ENCODE assay signal across 11 mouse cellular contexts in genomic region chr10:122988372-122988771, GRCm38 (mm10).
DNase-seq lines count a peak whose midpoint lies in the region; ATAC-seq and TF ChIP-seq lines count a peak whose summit lies in the region.
"Had no signal": no experiment of that assay in that cellular context is flagged by ENCODE, and none has a peak within 500 bp of the region (broad histone marks: within the 10 kb centered on the region; RNA-seq: fewer than 3 reads in every experiment).

No protein-coding gene starts in this region.

- H3K4me1 ChIP-seq in erythroblast, embryonic 14.5 days (ENCODE audit: control insufficient read depth) = peaks cover 37% of the 10 kb centered on the region
- peaks cover 0 to 7% of the 10 kb centered on the region in 2 experiments; a peak in 2 of 4 replicates for H3K4me1 ChIP-seq in MEL (ENCODE audit: control insufficient read depth in 1 of 2, insufficient read depth in 2 of 2, low read length in 2 of 2)
- H3K4me1 ChIP-seq in limb, embryonic 15.5 days = peaks cover 14% of the 10 kb centered on the region
- peaks cover 16% of the 10 kb centered on the region for H3K4me1 ChIP-seq in forebrain, postnatal 0 days (ENCODE audit: insufficient read depth)

- H3K79me2 ChIP-seq in MEL (ENCODE audit: control insufficient read depth, insufficient read depth, low read length, poor library complexity) = peaks cover 24% of the 10 kb centered on the region

- no peaks in the 10 kb centered on the region for H3K9me3 ChIP-seq in erythroblast, embryonic 14.5 days (ENCODE audit: control insufficient read depth, low read length)
- H3K9me3 ChIP-seq in MEL (replicated peaks; ENCODE audit: insufficient read depth, low read length) = no peaks in the 10 kb centered on the region
- H3K9me3 ChIP-seq in limb, embryonic 15.5 days = no peaks in the 10 kb centered on the region
- no peaks in the 10 kb centered on the region for H3K9me3 ChIP-seq in forebrain, postnatal 0 days (ENCODE audit: low read length)
- H3K9me3 ChIP-seq: hindbrain, embryonic 13.5 days; midbrain, embryonic 15.5 days had no signal

- no peak for DNase-seq in layer of hippocampus, adult 2 months (ENCODE audit: low spot score in 2 of 2)
- DNase-seq in layer of hippocampus, adult 9-10 months (ENCODE audit: low spot score) = no peak
- no peak for DNase-seq in MEL (ENCODE audit: low read depth, low spot score)
- no peak for DNase-seq in cerebellum, postnatal 25 days
- no peak for DNase-seq in forebrain, postnatal 0 days
- DNase-seq: adrenal gland, postnatal 25 days had no signal

- ATAC-seq in erythroblast, adult 5-6 weeks (replicated peaks; ENCODE audit: low FRiP score, poor library complexity, severe bottlenecking) = no peak
- no peak for ATAC-seq in limb, embryonic 15.5 days (ENCODE audit: insufficient number of reproducible peaks, low FRiP score, low TSS enrichment, low read depth)
- ATAC-seq in forebrain, postnatal 0 days = no peak
- ATAC-seq: midbrain, embryonic 15.5 days had no signal

- no peak for TF ChIP-seq EP300 in MEL (IDR thresholded peaks at IDR 0.05; ENCODE audit: low read depth in 1 of 2, low read length in 2 of 2)

- peaks cover 17% of the 10 kb centered on the region for H3K36me3 ChIP-seq in erythroblast, embryonic 14.5 days (ENCODE audit: control insufficient read depth)
- peaks cover 0 to 14% of the 10 kb centered on the region in 2 experiments; a peak in 2 of 4 replicates for H3K36me3 ChIP-seq in MEL (ENCODE audit: control insufficient read depth in 1 of 2, insufficient read depth in 2 of 2, low read length in 2 of 2)
- peaks cover 14% of the 10 kb centered on the region for H3K36me3 ChIP-seq in limb, embryonic 15.5 days
- H3K36me3 ChIP-seq in forebrain, postnatal 0 days (ENCODE audit: insufficient read depth) = 0 out of 2 replicates have a peak, but pooled peaks cover under 1% of the 10 kb centered on the region
- H3K36me3 ChIP-seq: midbrain, embryonic 15.5 days had no signal

- H3K27ac ChIP-seq in layer of hippocampus, adult 2 months = 0 out of 2 replicates have a peak overlapping the region, but pooled peaks have one; percentile 1
- no peak overlapping the region for H3K27ac ChIP-seq in MEL (ENCODE audit: control insufficient read depth, low read depth, low read length)
- peak overlapping the region; percentile 59; the same call in 1 of the 2 replicates for H3K27ac ChIP-seq in limb, embryonic 15.5 days
- H3K27ac ChIP-seq in forebrain, postnatal 0 days (ENCODE audit: low read depth, low read length) = no peak overlapping the region

- H3K27me3 ChIP-seq in erythroblast, embryonic 14.5 days (ENCODE audit: control insufficient read depth) = no peaks in the 10 kb centered on the region
- no peaks in the 10 kb centered on the region for H3K27me3 ChIP-seq in MEL (ENCODE audit: control insufficient read depth in 1 of 2, insufficient read depth in 2 of 2, low read length in 2 of 2)
- no peaks in the 10 kb centered on the region for H3K27me3 ChIP-seq in limb, embryonic 15.5 days
- no peaks in the 10 kb centered on the region for H3K27me3 ChIP-seq in forebrain, postnatal 0 days (ENCODE audit: insufficient read depth, low read length)
- H3K27me3 ChIP-seq: hindbrain, embryonic 13.5 days; midbrain, embryonic 15.5 days had no signal

- no peak for TF ChIP-seq RAD21 in MEL (IDR thresholded peaks at IDR 0.05; ENCODE audit: low read depth, low read length)

- TF ChIP-seq CTCF in layer of hippocampus, adult 2 months (conservative IDR thresholded peaks at IDR 0.05) = no peak
- no peak for TF ChIP-seq CTCF in MEL (IDR thresholded peaks at IDR 0.05 in 2 of 3, conservative IDR thresholded peaks at IDR 0.05 in 1 of 3; ENCODE audit: control insufficient read depth in 1 of 3, insufficient read depth in 1 of 3, low read depth in 2 of 3, low read length in 3 of 3, poor library complexity in 1 of 3, severe bottlenecking in 1 of 3)
- no peak for TF ChIP-seq CTCF in forebrain, postnatal 0 days (IDR thresholded peaks at IDR 0.05; ENCODE audit: low read depth)

- no peak overlapping the region for H3K9ac ChIP-seq in MEL (ENCODE audit: control insufficient read depth, low read depth, low read length, poor library complexity, severe bottlenecking)
- no peak overlapping the region for H3K9ac ChIP-seq in limb, embryonic 15.5 days
- H3K9ac ChIP-seq in forebrain, postnatal 0 days = no peak overlapping the region
- H3K9ac ChIP-seq: midbrain, embryonic 15.5 days had no signal

- 68% methylated on average over 7 of the region's 7 CpGs for WGBS in limb, embryonic 15.5 days
- whole genome bisulfite sequencing in forebrain, postnatal 0 days = 82% methylated on average over 7 of the region's 7 CpGs

- TF ChIP-seq POLR2A in MEL (IDR thresholded peaks at IDR 0.05; ENCODE audit: control insufficient read depth in 1 of 2, insufficient read depth in 1 of 2, low read depth in 1 of 2, low read length in 2 of 2, poor library complexity in 1 of 2) = no peak

- H3K4me2 ChIP-seq in limb, embryonic 15.5 days = no peak overlapping the region
- no peak overlapping the region for H3K4me2 ChIP-seq in forebrain, postnatal 0 days (ENCODE audit: low read depth)
- H3K4me2 ChIP-seq: midbrain, embryonic 15.5 days had no signal

- H3K4me3 ChIP-seq in erythroblast, embryonic 14.5 days (replicated peaks) = peak overlapping the region; percentile 43
- H3K4me3 ChIP-seq in layer of hippocampus, adult 2 months = no peak overlapping the region
- H3K4me3 ChIP-seq in MEL (ENCODE audit: control insufficient read depth in 1 of 2, insufficient read depth in 1 of 2, low read depth in 2 of 2, low read length in 2 of 2) = no peak overlapping the region
- no peak overlapping the region for H3K4me3 ChIP-seq in limb, embryonic 15.5 days
- no peak overlapping the region for H3K4me3 ChIP-seq in forebrain, postnatal 0 days (ENCODE audit: low read depth, low read length)
- H3K4me3 ChIP-seq: hindbrain, embryonic 13.5 days; midbrain, embryonic 15.5 days had no signal

TF ChIP-seq in MEL, 35 proteins besides CTCF, POLR2A, EP300 and RAD21:
- TF ChIP-seq USF1 (IDR thresholded peaks at IDR 0.05; ENCODE audit: low read depth, low read length) (peak; percentile 57), E2F4 (IDR thresholded peaks at IDR 0.05; ENCODE audit: borderline replicate concordance, low read depth, low read length) (no peak), MAX (IDR thresholded peaks at IDR 0.05; ENCODE audit: low read length) (0 out of 2 replicates have a peak, but pooled peaks have one; percentile 5), MYC (IDR thresholded peaks at IDR 0.05; ENCODE audit: low read depth, low read length) (no peak), HCFC1 (IDR thresholded peaks at IDR 0.05; ENCODE audit: low read depth, low read length) (0 out of 2 replicates have a peak, but pooled peaks have one; percentile 1), SIN3A (IDR thresholded peaks at IDR 0.05; ENCODE audit: low read length) (no peak)

Comparison
In these comparisons a context has a peak if more than half of its experiments do, and no peak if none do; other contexts are left out.
1. H3K27ac ChIP-seq: peak in layer of hippocampus, adult 2 months (single experiment) and limb, embryonic 15.5 days (single experiment); none in MEL (single experiment) and forebrain, postnatal 0 days (single experiment).